Mouse (Mus musculus) midbrain, embryonic 15.5 days (tissue): ENCODE data around the gene Gabrq. TPM values are rescaled to one million over a fixed set of nuclear protein-coding genes. Genes with fewer than 3 reads are reported as not detected.

Experiments
- ATAC-seq: fragments of 200-750 bp; cut with Nextera tagmentation; replicated peaks from 2 replicates; pipeline ENCODE4 v1.8.0; 2017; ENCODE audit warnings: moderate TSS enrichment
- H3K27ac ChIP-seq: fragments of 300-500 bp; sonication (generic); 2 replicates; pipeline ENCODE4 v1.5.1; 2015; ENCODE audit warnings: mild to moderate bottlenecking, inconsistent platforms
- H3K27me3 ChIP-seq: fragments of 300-500 bp; sonication (generic); replicated peaks from 2 replicates; pipeline ENCODE4 v1.6.1; 2015; ENCODE audit warnings: inconsistent platforms
- H3K36me3 ChIP-seq: fragments of 300-500 bp; sonication (generic); replicated peaks from 2 replicates; pipeline ENCODE4 v1.6.1; 2015; ENCODE audit warnings: inconsistent platforms
- H3K4me1 ChIP-seq: fragments of 300-500 bp; sonication (generic); 2 replicates; pipeline ENCODE4 v1.6.1; 2015; ENCODE audit warnings: inconsistent platforms
- H3K4me2 ChIP-seq: fragments of 300-500 bp; sonication (generic); 2 replicates; pipeline ENCODE4 v1.6.1; 2015; ENCODE audit warnings: inconsistent platforms, mild to moderate bottlenecking, moderate library complexity
- H3K4me3 ChIP-seq: fragments of 300-500 bp; sonication (generic); 2 replicates; pipeline ENCODE4 v1.5.1; 2015; ENCODE audit warnings: mild to moderate bottlenecking, inconsistent platforms
- H3K9ac ChIP-seq: fragments of 300-500 bp; sonication (generic); 2 replicates; pipeline ENCODE4 v1.6.1; 2015; ENCODE audit warnings: mild to moderate bottlenecking, inconsistent platforms
- H3K9me3 ChIP-seq: fragments of 300-500 bp; sonication (generic); 2 replicates; pipeline ENCODE4 v1.6.1; 2016; ENCODE audit warnings: inconsistent platforms
- WGBS: fragments of 180-500 bp; shearing (Covaris S2); methylation state at CpG from one replicate; pipeline ENCODE4 v1.1.7; 2015; ENCODE audit warnings: mixed read lengths; 5-methylcytosine and 5-hydroxymethylcytosine counted together
- polyA plus RNA-seq: library from polyadenylated mRNA; unstranded; fragments of >200 nt; fragmentation: Nextera tagmentation; extraction: Ambion mirVana; gene quantifications from 2 replicates; pipeline ENCODE4 v1.2.1, GENCODE M21; 2015

The Gabrq gene
- 4.1 and 4.9 TPM in 2 replicates for polyA plus RNA-seq

DNA sequence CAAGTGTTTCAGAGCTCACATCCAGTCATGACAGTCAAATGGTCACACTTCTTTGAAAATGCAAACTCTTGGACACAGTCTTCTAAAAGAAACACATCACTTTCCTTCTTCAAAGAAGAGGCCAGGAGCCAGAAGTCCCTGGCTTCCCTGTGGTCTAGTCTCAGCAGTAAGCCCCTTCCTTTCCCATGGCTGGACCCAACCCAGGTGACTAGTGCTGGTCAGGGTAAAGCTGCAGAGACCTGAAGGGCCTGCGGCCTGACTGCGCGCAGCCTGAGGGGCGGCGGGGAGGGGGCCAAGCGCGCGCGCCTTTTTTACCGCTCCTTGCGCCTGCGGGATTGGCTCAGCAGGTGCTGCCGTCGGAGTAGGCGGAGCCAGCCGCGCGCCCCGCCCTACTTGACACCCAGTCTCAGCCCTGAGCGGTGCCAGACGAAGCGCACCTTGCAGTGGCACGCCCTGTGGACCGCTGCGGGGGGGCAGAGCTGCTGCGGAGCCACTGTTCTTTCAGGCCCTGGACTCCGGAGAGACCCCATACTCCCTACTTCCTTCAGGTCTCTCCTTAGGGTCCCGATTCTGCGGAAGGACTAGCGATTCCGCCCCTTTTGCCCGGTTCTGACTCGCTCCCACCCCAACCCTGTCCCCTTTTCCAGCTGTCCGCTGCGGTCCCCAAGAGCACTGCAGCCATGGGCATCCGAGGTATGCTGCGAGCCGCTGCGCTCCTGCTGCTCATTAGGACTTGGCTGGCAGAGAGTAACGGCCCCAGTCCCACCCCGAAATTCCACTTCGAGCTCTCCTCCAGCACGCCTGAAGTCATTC, at the start of gene Gabrq:
Gene Gabrq (plus strand): TSS at position 403 of the 813 bp plus-strand sequence.
- Histone ChIP-seq H3K4me3 (peak within 1 kb of the TSS; percentile 46), H3K36me3 (no peaks in the 10 kb centered on the region), H3K9me3 (no peaks in the 10 kb centered on the region), H3K27me3 (no peaks in the 10 kb centered on the region), H3K27ac (no peak within 1 kb of the TSS), H3K4me1 (no peaks in the 10 kb centered on the region), H3K4me2 (peak within 1 kb of the TSS; percentile 66), H3K9ac (peak within 1 kb of the TSS; percentile 29; the same call in 1 of the 2 replicates)
- ATAC-seq, result peak; percentile 94
- WGBS, result 27% methylated on average over 42 of the region's 43 CpGs

DNA sequence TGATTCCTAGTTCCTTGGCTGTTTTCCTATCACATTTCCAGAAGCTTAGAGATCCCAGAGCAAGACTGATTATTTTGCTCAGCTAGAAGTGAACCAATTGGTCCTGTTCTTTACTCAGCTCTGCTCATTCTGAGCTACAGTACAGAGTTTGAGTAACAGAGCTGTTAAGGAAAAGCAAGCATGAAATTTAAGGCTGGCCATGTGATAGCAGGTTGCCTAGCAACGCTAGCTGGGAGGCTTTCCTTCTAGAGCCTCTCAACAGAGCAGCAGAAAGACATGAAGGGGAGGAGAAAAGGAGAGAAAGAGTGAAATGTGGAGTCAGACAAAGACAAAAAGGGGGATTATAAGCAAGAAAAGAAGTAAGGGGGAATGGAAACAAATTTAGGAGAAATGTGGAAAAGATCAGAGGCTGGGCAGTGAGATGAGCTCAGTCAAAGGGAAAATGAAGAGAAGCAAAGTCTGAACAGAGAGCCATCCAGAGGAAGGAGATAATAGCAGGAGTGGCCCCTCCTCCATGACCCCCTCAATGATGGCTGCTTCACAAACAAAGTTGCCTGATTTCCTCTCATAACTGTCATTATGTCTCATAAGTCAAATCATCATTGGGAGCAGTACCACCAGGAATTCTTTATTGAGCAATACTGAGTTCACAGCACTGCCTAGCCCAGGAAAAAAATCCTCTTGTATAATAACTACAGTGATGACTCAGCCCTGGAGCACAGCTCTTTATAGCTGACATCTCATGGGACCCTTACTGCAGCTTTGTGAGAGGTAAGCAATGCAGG, 36.0 kb upstream of the Gabrq start:
- Histone ChIP-seq H3K27me3 (no peaks in the 10 kb centered on the region), H3K4me3 (no peak overlapping the region), H3K9me3 (no peaks in the 10 kb centered on the region), H3K27ac (peak overlapping the region; percentile 79), H3K9ac (no peak overlapping the region), H3K4me1 (peaks cover 6% of the 10 kb centered on the region; the same call in 1 of the 2 replicates), H3K4me2 (no peak overlapping the region), H3K36me3 (no peaks in the 10 kb centered on the region)
- 27% methylated on average over 1 of the region's 1 CpGs for WGBS
- peak; percentile 100 for ATAC-seq

DNA sequence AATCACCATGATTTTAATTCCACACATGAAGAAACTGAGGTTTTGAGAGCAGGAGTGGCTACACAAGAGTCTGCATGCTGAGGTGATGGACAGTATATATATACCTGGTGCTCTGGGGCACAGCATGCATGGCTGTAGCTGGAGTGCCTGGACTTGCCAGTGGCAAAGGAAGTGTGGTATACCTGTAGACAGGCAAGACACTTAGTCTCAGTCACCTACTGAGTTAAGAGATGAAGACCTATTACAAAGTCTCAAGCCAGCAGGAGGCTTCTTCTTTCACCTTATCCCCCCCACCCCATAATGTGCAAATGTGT, 35.5 kb upstream of the Gabrq start:
- H3K9me3 ChIP-seq, result no peaks in the 10 kb centered on the region
- H3K4me3 ChIP-seq, result no peak overlapping the region
- peaks cover 6% of the 10 kb centered on the region; the same call in 1 of the 2 replicates for H3K4me1 ChIP-seq
- H3K27me3 ChIP-seq, result no peaks in the 10 kb centered on the region
- no peak overlapping the region for H3K9ac ChIP-seq
- H3K27ac ChIP-seq, result peak overlapping the region; percentile 79
- peak; percentile 61 for ATAC-seq
- no peaks in the 10 kb centered on the region for H3K36me3 ChIP-seq
- H3K4me2 ChIP-seq, result no peak overlapping the region

DNA sequence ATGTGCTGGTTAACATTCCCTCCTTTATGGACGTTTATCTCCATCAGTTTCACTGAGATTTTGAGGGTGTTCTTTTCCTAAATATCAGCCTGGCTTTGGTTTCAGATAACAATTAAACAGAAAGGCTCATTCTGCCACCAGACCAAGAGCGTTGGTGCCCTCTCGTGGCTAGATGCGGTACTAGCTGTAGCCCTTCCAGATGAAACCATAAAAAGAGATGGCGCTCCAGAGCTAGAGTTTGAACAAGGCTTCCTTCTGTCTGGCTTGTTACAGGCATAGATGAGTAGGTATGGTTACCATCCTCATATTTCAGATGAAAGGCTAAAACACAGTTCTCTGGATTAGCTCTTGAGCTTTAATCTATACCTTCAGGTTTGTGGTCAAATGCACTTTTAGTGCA, 5.4 kb upstream of the Gabrq start:
- Histone ChIP-seq H3K27me3 (no peaks in the 10 kb centered on the region), H3K4me2 (no peak overlapping the region), H3K9ac (no peak overlapping the region), H3K36me3 (no peaks in the 10 kb centered on the region), H3K4me3 (no peak overlapping the region), H3K27ac (no peak overlapping the region), H3K9me3 (no peaks in the 10 kb centered on the region), H3K4me1 (no peaks in the 10 kb centered on the region)
- peak; percentile 65 for ATAC-seq
- WGBS, result 3% methylated on average over 5 of the region's 5 CpGs

DNA sequence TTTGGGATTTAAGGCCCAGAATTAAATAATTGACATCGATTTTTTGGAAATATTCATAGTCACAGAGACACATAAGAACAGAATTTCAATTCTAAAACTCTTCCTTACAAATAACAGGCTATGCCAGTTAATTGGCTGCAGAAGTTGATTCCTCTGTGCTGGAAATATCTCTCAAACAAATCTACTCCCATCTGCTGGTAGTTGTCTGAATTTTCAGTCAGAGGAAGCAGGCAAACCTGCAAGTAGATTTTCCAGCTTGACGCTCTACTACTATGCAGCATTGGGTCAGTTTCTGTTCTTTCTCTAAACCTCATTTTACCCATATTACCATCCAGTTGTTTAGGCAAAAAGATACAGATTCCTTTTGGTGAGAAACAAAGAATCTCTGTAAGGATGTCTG, 1.7 kb upstream of the Gabrq start:
- no peak for ATAC-seq
- Histone ChIP-seq H3K9ac (no peak overlapping the region), H3K4me2 (no peak overlapping the region), H3K27ac (no peak overlapping the region), H3K4me1 (no peaks in the 10 kb centered on the region), H3K27me3 (no peaks in the 10 kb centered on the region), H3K9me3 (no peaks in the 10 kb centered on the region), H3K36me3 (no peaks in the 10 kb centered on the region), H3K4me3 (no peak overlapping the region)
- 70% methylated on average over 2 of the region's 2 CpGs for WGBS

DNA sequence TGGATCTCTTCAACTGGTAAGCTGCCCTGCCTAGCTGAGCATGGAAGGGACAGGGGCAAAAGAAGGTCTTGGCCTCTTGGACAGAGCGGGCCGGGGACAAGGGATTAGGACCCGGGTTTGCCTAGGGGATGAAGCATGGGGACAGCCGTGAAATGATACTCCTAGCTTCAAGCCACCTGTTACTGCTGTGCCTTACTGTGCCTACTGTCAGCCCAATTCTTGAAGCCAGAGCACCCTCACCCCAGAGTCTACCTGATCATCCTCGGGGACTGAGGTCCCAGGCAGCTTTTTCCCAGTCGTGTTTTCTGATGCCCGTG, 569 bp downstream of the Gabrq start:
- Histone ChIP-seq H3K4me3 (peak overlapping the region; percentile 46), H3K36me3 (no peaks in the 10 kb centered on the region), H3K27ac (no peak overlapping the region), H3K9me3 (no peaks in the 10 kb centered on the region), H3K4me2 (peak overlapping the region; percentile 66), H3K9ac (0 out of 2 replicates have a peak overlapping the region, but pooled peaks have one; percentile 29), H3K27me3 (no peaks in the 10 kb centered on the region), H3K4me1 (no peaks in the 10 kb centered on the region)
- no peak; the same call in 1 of the 2 replicates for ATAC-seq
- 43% methylated on average over 7 of the region's 7 CpGs for WGBS

Other genes starting within 250 kb of the Gabrq start
- gene Gabra3, start 168.3 kb upstream of the Gabrq start, polyA plus RNA-seq, result 44.2 and 48.3 TPM in 2 replicates
- gene Cetn2, start 93.2 kb downstream of the Gabrq start, polyA plus RNA-seq, result 63.2 and 63.5 TPM in 2 replicates
- 46.9 and 50.2 TPM in 2 replicates for gene Nsdhl, start 93.4 kb downstream of the Gabrq start, polyA plus RNA-seq
- 0.78 and 1.1 TPM in 2 replicates for gene Zfp185, start 162.2 kb downstream of the Gabrq start, polyA plus RNA-seq
- 0.10 and 0.22 TPM in 2 replicates for gene Pnma5, start 211.9 kb downstream of the Gabrq start, polyA plus RNA-seq
- gene Pnma3, start 239.6 kb downstream of the Gabrq start, polyA plus RNA-seq, result 4.9 and 5.0 TPM in 2 replicates